Mouse (Mus musculus) CH12.LX (cell line): ENCODE data around the gene Nudt21. TPM values are rescaled to one million over a fixed set of nuclear protein-coding genes. Genes with fewer than 3 reads are reported as not detected.

ENCODE experiments used
- DNase-seq: peaks from one replicate; pipeline ENCODE4 v3.0.0-alpha.2; 2013; ENCODE audit errors: extremely low read depth
- H3K27ac ChIP-seq: 2 replicates; pipeline ENCODE4 v1.5.1; 2012; ENCODE audit warnings: low read depth, mild to moderate bottlenecking, control low read depth, moderate library complexity; ENCODE audit not compliant: insufficient read depth
- H3K27me3 ChIP-seq: replicated peaks from 2 replicates; pipeline ENCODE3; 2012; ENCODE audit warnings: inconsistent platforms
- H3K36me3 ChIP-seq, 2 experiments: replicated peaks in 1 of 2; 2 replicates each; pipeline versions ENCODE3 to v1.6.1; 2012; ENCODE audit warnings: inconsistent platforms in 1 of 2, low read length in 1 of 2, mild to moderate bottlenecking in 1 of 2, mixed read lengths in 1 of 2, moderate library complexity in 1 of 2; ENCODE audit not compliant: control insufficient read depth in 1 of 2, insufficient read depth in 1 of 2
- H3K4me1 ChIP-seq, 2 experiments: 2 replicates each; pipeline ENCODE4 v1.6.1; 2012; ENCODE audit warnings: inconsistent platforms in 1 of 2, moderate library complexity in 1 of 2; ENCODE audit not compliant: insufficient read depth in 2 of 2, control insufficient read depth in 1 of 2
- H3K4me2 ChIP-seq: 2 replicates; pipeline ENCODE4 v1.6.1; 2012; ENCODE audit warnings: low read depth, mild to moderate bottlenecking, control low read depth; ENCODE audit not compliant: poor library complexity, insufficient read depth, severe bottlenecking
- H3K4me3 ChIP-seq, 3 experiments: fragments of 150-350 bp in 1 of 3; sonication (generic) in 1 of 3; replicated peaks in 1 of 3; 2 replicates each; pipeline versions ENCODE3 to v1.5.1; 2011 to 2012; ENCODE audit warnings: low read depth in 2 of 3, low read length in 2 of 3, mild to moderate bottlenecking in 2 of 3, moderate library complexity in 2 of 3, control low read depth in 1 of 3, improper control_type of control experiment in 1 of 3, inconsistent platforms in 1 of 3, mixed read lengths in 1 of 3; ENCODE audit not compliant: poor library complexity in 1 of 3
- H3K79me2 ChIP-seq: replicated peaks from 2 replicates; pipeline ENCODE4 v1.6.1; 2012; ENCODE audit warnings: mild to moderate bottlenecking, moderate library complexity; ENCODE audit not compliant: control insufficient read depth, poor library complexity, insufficient read depth, severe bottlenecking; ENCODE audit errors: extremely low read depth
- H3K9ac ChIP-seq: 2 replicates; pipeline ENCODE4 v1.6.1; 2012; ENCODE audit warnings: low read depth, mild to moderate bottlenecking, control low read depth, moderate library complexity; ENCODE audit not compliant: insufficient read depth
- H3K9me3 ChIP-seq: replicated peaks from 2 replicates; pipeline ENCODE3; 2012; ENCODE audit warnings: low read length, inconsistent platforms, mixed read lengths
- BHLHE40 ChIP-seq: IDR thresholded peaks from 2 replicates; pipeline ENCODE4 v1.6.1; 2011; ENCODE audit warnings: mild to moderate bottlenecking, low read depth, low read length, improper control_type of control experiment
- CHD1 ChIP-seq: IDR thresholded peaks from 2 replicates; pipeline ENCODE4 v1.6.1; 2012; ENCODE audit warnings: low read depth, low read length, improper control_type of control experiment, inconsistent platforms
- CHD2 ChIP-seq: IDR thresholded peaks from 2 replicates; pipeline ENCODE4 v1.6.1; 2011; ENCODE audit warnings: low read length, improper control_type of control experiment
- CTCF ChIP-seq, 2 experiments: IDR thresholded peaks in 1 of 2; conservative IDR thresholded peaks in 1 of 2; 2 replicates each; pipeline ENCODE4 v1.5.1; 2011 to 2012; ENCODE audit warnings: low read depth in 2 of 2, low read length in 2 of 2, improper control_type of control experiment in 1 of 2, inconsistent platforms in 1 of 2, mild to moderate bottlenecking in 1 of 2, moderate library complexity in 1 of 2
- E2F4 ChIP-seq: IDR thresholded peaks from 2 replicates; pipeline ENCODE4 v1.6.1; 2011; ENCODE audit warnings: low read depth, low read length, improper control_type of control experiment; ENCODE audit not compliant: insufficient replicate concordance
- ELF1 ChIP-seq: IDR thresholded peaks from 2 replicates; pipeline ENCODE4 v1.6.1; 2014; ENCODE audit warnings: low read depth, mild to moderate bottlenecking, inconsistent platforms, low read length, improper control_type of control experiment
- EP300 ChIP-seq: IDR thresholded peaks from 2 replicates; pipeline ENCODE4 v1.6.1; 2011; ENCODE audit warnings: low read length, improper control_type of control experiment
- ETS1 ChIP-seq: conservative IDR thresholded peaks from 2 replicates; pipeline ENCODE4 v1.6.1; 2012; ENCODE audit warnings: low read depth, mild to moderate bottlenecking, inconsistent platforms, low read length, improper control_type of control experiment, moderate library complexity
- GABPA ChIP-seq: IDR thresholded peaks from 2 replicates; pipeline ENCODE4 v1.6.1; 2012; ENCODE audit warnings: low read depth, low read length, improper control_type of control experiment, inconsistent platforms; ENCODE audit not compliant: insufficient replicate concordance
- HCFC1 ChIP-seq: IDR thresholded peaks from 2 replicates; pipeline ENCODE4 v1.6.1; 2012; ENCODE audit warnings: low read depth, mild to moderate bottlenecking, inconsistent platforms, low read length, improper control_type of control experiment
- IRF4 ChIP-seq: IDR thresholded peaks from 2 replicates; pipeline ENCODE4 v1.6.1; 2014; ENCODE audit warnings: low read depth, mild to moderate bottlenecking, inconsistent platforms, low read length, improper control_type of control experiment
- JUN ChIP-seq: IDR thresholded peaks from 2 replicates; pipeline ENCODE4 v1.6.1; 2011; ENCODE audit warnings: low read depth, mild to moderate bottlenecking, low read length, improper control_type of control experiment, moderate library complexity; ENCODE audit not compliant: insufficient read depth
- JUND ChIP-seq: conservative IDR thresholded peaks from 2 replicates; pipeline ENCODE4 v1.6.1; 2011; ENCODE audit warnings: low read depth, low read length, improper control_type of control experiment
- KAT2A ChIP-seq: IDR thresholded peaks from 2 replicates; pipeline ENCODE4 v1.6.1; 2012; ENCODE audit warnings: low read length, improper control_type of control experiment, inconsistent platforms; ENCODE audit not compliant: insufficient replicate concordance
- MAFK ChIP-seq: IDR thresholded peaks from 2 replicates; pipeline ENCODE4 v1.6.1; 2011; ENCODE audit warnings: low read length, improper control_type of control experiment; ENCODE audit not compliant: insufficient replicate concordance
- MAX ChIP-seq: IDR thresholded peaks from 2 replicates; pipeline ENCODE4 v1.6.1; 2011; ENCODE audit warnings: low read length, improper control_type of control experiment
- MAZ ChIP-seq: IDR thresholded peaks from 2 replicates; pipeline ENCODE4 v1.6.1; 2012; ENCODE audit warnings: low read depth, mild to moderate bottlenecking, inconsistent platforms, low read length, improper control_type of control experiment, moderate library complexity
- MEF2A ChIP-seq: IDR thresholded peaks from 2 replicates; pipeline ENCODE4 v1.6.1; 2014; ENCODE audit warnings: low read depth, mild to moderate bottlenecking, inconsistent platforms, low read length, improper control_type of control experiment, borderline replicate concordance
- MXI1 ChIP-seq: IDR thresholded peaks from 2 replicates; pipeline ENCODE4 v1.6.1; 2011; ENCODE audit warnings: mild to moderate bottlenecking, low read depth, low read length, improper control_type of control experiment
- MYC ChIP-seq: IDR thresholded peaks from 2 replicates; pipeline ENCODE4 v1.6.1; 2011; ENCODE audit warnings: low read depth, mild to moderate bottlenecking, improper control_type of control experiment, low read length
- NELFE ChIP-seq: IDR thresholded peaks from 2 replicates; pipeline ENCODE4 v1.6.1; 2011; ENCODE audit warnings: low read depth, low read length, improper control_type of control experiment
- NRF1 ChIP-seq: IDR thresholded peaks from 2 replicates; pipeline ENCODE4 v1.6.1; 2014; ENCODE audit warnings: low read depth, mild to moderate bottlenecking, inconsistent platforms, low read length, improper control_type of control experiment, moderate library complexity
- PAX5 ChIP-seq: IDR thresholded peaks from 2 replicates; pipeline ENCODE4 v1.6.1; 2012; ENCODE audit warnings: low read length, inconsistent platforms, mixed read lengths
- POLR2A ChIP-seq: IDR thresholded peaks from 2 replicates; pipeline ENCODE4 v1.6.1; 2011; ENCODE audit warnings: low read depth, mild to moderate bottlenecking, improper control_type of control experiment, low read length
- POLR2AphosphoS2 ChIP-seq: IDR thresholded peaks from 2 replicates; pipeline ENCODE4 v1.6.1; 2011; ENCODE audit warnings: low read depth, low read length, improper control_type of control experiment
- RAD21 ChIP-seq: IDR thresholded peaks from 2 replicates; pipeline ENCODE4 v1.6.1; 2011; ENCODE audit warnings: low read depth, mild to moderate bottlenecking, low read length, improper control_type of control experiment, moderate library complexity
- RCOR1 ChIP-seq: conservative IDR thresholded peaks from 2 replicates; pipeline ENCODE4 v1.6.1; 2012; ENCODE audit warnings: low read depth, mild to moderate bottlenecking, inconsistent platforms, low read length, improper control_type of control experiment
- SIN3A ChIP-seq: IDR thresholded peaks from 2 replicates; pipeline ENCODE4 v1.6.1; 2012; ENCODE audit warnings: low read length, improper control_type of control experiment, inconsistent platforms
- SMC3 ChIP-seq: IDR thresholded peaks from 2 replicates; pipeline ENCODE4 v1.6.1; 2011; ENCODE audit warnings: low read depth, low read length, improper control_type of control experiment
- TBP ChIP-seq: conservative IDR thresholded peaks from 2 replicates; pipeline ENCODE4 v1.6.1; 2011; ENCODE audit warnings: low read depth, low read length, improper control_type of control experiment
- TCF12 ChIP-seq: IDR thresholded peaks from 2 replicates; pipeline ENCODE4 v1.6.1; 2014; ENCODE audit warnings: low read depth, mild to moderate bottlenecking, inconsistent platforms, low read length, improper control_type of control experiment
- UBTF ChIP-seq: IDR thresholded peaks from 2 replicates; pipeline ENCODE4 v1.6.1; 2012; ENCODE audit warnings: low read depth, mild to moderate bottlenecking, inconsistent platforms, low read length, improper control_type of control experiment, moderate library complexity
- USF1 ChIP-seq: IDR thresholded peaks from 2 replicates; pipeline ENCODE4 v1.6.1; 2014; ENCODE audit warnings: low read depth, mild to moderate bottlenecking, inconsistent platforms, low read length, improper control_type of control experiment
- USF2 ChIP-seq: conservative IDR thresholded peaks from 2 replicates; pipeline ENCODE4 v1.6.1; 2011; ENCODE audit warnings: low read depth, low read length, improper control_type of control experiment
- ZC3H11A ChIP-seq: IDR thresholded peaks from 2 replicates; pipeline ENCODE4 v1.6.1; 2012; ENCODE audit warnings: low read depth, mild to moderate bottlenecking, inconsistent platforms, low read length, improper control_type of control experiment
- ZKSCAN1 ChIP-seq: IDR thresholded peaks from 2 replicates; pipeline ENCODE4 v1.6.1; 2012; ENCODE audit warnings: low read depth, inconsistent platforms, low read length, improper control_type of control experiment, borderline replicate concordance
- ZMIZ1 ChIP-seq: IDR thresholded peaks from 2 replicates; pipeline ENCODE4 v1.6.1; 2012; ENCODE audit warnings: low read depth, mild to moderate bottlenecking, inconsistent platforms, low read length, improper control_type of control experiment
- ZNF384 ChIP-seq: IDR thresholded peaks from 2 replicates; pipeline ENCODE4 v1.6.1; 2012; ENCODE audit warnings: low read depth, low read length, improper control_type of control experiment, inconsistent platforms
- dilution Hi-C: fragments of 300-500 bp; cut with MboI; formaldehyde crosslinking; loops from 2 replicates; pipeline ENCODE4 v1.14.3; 2020; ENCODE audit warnings: low sequenced_read_pairs; ENCODE audit not compliant: extremely low pct_unique_long_range_greater_than_20kb, extremely low pct_ligation_motif_present
- in situ Hi-C: fragments of 300-500 bp; cut with MboI; formaldehyde crosslinking; loops from 3 replicates; pipeline ENCODE4 v1.14.3; 2019; ENCODE audit warnings: low sequenced_read_pairs, low pct_ligation_motif_present, low pct_unique_long_range_greater_than_20kb, mixed read lengths
- polyA plus RNA-seq: library from polyadenylated mRNA; unstranded; fragments of >175 nt; gene quantifications from 2 replicates; pipeline ENCODE4 v1.2.1, GENCODE M21; 2012; ENCODE audit warnings: low read depth; ENCODE audit not compliant: insufficient read length
- total RNA-seq, 2 experiments: library from RNA; depleted of rRNA; stranded (reverse); fragments of 300-350 nt in 1 of 2; fragments of >200 nt in 1 of 2; gene quantifications; 2 replicates each; pipeline ENCODE4 v1.2.3; 2012 to 2014

The Nudt21 gene
- total and polyA plus RNA-seq, 3 experiments = 91.0 to 247 (median 142) TPM

DNA sequence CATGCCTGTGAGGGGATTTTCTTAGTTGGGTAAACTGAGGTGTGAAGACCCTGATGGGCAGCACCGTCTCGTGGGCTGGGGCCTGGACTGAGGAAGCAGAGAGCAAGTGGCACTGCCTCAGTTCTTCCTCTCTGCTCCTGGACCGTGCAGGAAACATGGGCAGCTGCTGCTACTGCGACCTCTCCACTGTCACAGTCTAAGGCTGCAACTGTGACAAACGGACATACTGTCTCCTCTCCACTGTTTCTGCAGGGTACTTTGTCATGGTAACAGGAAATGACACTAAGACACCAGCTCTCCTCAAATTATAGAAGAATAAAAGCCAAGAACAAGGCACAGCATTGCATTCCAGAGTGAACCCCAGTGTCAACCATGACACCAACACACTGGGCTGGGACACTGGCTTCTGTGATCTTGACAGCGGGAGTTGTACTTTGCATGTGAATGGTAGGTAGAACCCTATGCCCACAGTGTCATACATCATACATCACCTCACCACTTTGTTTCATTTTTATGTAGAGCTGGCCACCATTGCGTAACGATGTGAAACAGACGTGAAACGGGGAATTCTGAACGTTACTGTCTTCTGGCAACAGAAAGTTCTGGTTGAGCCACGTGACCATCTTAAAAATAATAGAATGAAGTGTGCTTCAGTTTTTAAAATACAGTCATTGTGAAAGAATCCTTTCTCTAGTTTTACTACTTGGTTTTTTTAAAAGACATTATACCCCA, 39.8 kb upstream of the Nudt21 start:
- Histone ChIP-seq H3K27ac (peak overlapping the region; percentile 75), H3K9ac (peak overlapping the region; percentile 13; the same call in 1 of the 2 replicates), H3K79me2 (no peaks in the 10 kb centered on the region), H3K27me3 (no peaks in the 10 kb centered on the region), H3K4me1 (peaks cover 9 to 12% of the 10 kb centered on the region in 2 experiments), H3K36me3 (peaks cover 0 to 43% of the 10 kb centered on the region in 2 experiments), H3K4me3 (peak overlapping the region in 1 of 3 experiments; percentile 35), H3K4me2 (peak overlapping the region; percentile 56; the same call in 1 of the 2 replicates), H3K9me3 (no peaks in the 10 kb centered on the region)
- dilution Hi-C loops = no loop called here
- in situ Hi-C loops = no loop called here
- TF ChIP-seq UBTF (no peak), ELF1 (no peak), ETS1 (peak; percentile 69; the same call in 1 of the 2 replicates), BHLHE40 (peak; percentile 90), RAD21 (no peak), ZKSCAN1 (no peak), ZMIZ1 (no peak), USF1 (peak; percentile 83), POLR2A (no peak), KAT2A (no peak), E2F4 (no peak), TCF12 (no peak), USF2 (peak; percentile 77), MEF2A (peak; percentile 71; the same call in 1 of the 2 replicates), EP300 (0 out of 2 replicates have a peak, but pooled peaks have one; percentile 49), MYC (peak; percentile 52; the same call in 1 of the 2 replicates), JUN (peak; percentile 29; the same call in 1 of the 2 replicates), JUND (peak; percentile 18; the same call in 1 of the 2 replicates), RCOR1 (no peak), MAFK (no peak), CTCF (conservative IDR thresholded peaks at IDR 0.05 in 1 of 2, IDR thresholded peaks at IDR 0.05 in 1 of 2; ENCODE audit: low read depth in 2 of 2, low read length in 2 of 2) (no peak), NELFE (no peak), PAX5 (no peak), SMC3 (no peak), CHD2 (no peak), NRF1 (no peak), TBP (no peak), SIN3A (no peak), POLR2AphosphoS2 (no peak), HCFC1 (no peak), CHD1 (no peak), IRF4 (peak; percentile 72; the same call in 1 of the 2 replicates), MAX (peak; percentile 87), ZNF384 (peak; percentile 52; the same call in 1 of the 2 replicates), MAZ (no peak), ZC3H11A (no peak), MXI1 (no peak), GABPA (peak; percentile 11; the same call in 1 of the 2 replicates)
- peak; percentile 43 for DNase-seq
